Mouse (Mus musculus): ENCODE data around the gene Nck2. TPM values are rescaled to one million over a fixed set of nuclear protein-coding genes. Genes with fewer than 3 reads are reported as not detected.

The Nck2 gene
- total RNA-seq (2015) (2.9 and 3.0 TPM in 2 replicates), total RNA-seq (2017) (4.5 and 5.4 TPM in 2 replicates)

DNA sequence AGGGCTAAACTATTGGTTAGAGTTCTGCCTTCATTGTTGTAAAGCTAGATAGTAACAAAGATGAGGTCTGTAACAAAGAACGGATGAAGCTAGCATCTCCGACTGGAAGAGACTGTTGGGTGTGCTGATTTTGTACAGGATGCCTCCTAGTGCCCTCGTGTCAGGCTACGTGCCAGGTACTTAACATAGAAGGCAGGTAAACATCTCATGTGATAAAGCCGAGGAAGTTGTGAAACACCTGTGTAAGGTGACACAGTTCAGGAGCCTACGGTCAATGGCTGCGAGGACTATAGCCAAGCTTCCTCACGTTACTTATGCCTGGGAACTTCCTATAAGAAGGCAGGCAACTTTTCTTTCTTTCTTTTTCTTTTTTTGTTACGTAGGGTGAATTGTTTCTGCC, at the start of gene Nck2:
Nck2 (plus strand) TSS at position 49 of the 400 bp plus-strand sequence.
- no peak for ATAC-seq (ENCODE audit: poor library complexity, severe bottlenecking)

DNA sequence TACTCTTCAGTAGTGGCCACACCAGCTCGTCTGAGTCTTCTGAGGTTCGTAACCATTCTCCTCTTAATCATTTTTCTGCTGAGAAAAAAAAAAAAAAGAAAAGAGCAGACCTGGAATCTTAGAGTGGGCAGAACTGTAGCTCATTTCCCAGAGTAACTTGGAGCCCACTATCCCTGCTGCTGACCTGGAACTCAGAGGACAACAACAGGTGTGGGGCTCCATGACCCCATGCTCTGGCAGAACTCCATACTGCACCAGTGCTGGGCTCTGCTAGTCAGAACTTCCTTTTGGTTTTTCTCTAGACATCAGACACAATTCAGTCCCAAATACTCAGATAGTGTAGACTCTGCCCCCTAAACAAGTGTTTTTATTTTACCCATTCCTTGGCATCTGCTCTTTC, 49.3 kb upstream of the Nck2 start:
- ATAC-seq (ENCODE audit: poor library complexity, severe bottlenecking), result no peak

GRCm38 (mm10) chr1:43395799-43396198, 48.6 kb upstream of the Nck2 start:
- ATAC-seq (ENCODE audit: poor library complexity, severe bottlenecking), result no peak

GRCm38 (mm10) chr1:43396522-43396921, 47.9 kb upstream of the Nck2 start:
- no peak for ATAC-seq (ENCODE audit: poor library complexity, severe bottlenecking)

DNA sequence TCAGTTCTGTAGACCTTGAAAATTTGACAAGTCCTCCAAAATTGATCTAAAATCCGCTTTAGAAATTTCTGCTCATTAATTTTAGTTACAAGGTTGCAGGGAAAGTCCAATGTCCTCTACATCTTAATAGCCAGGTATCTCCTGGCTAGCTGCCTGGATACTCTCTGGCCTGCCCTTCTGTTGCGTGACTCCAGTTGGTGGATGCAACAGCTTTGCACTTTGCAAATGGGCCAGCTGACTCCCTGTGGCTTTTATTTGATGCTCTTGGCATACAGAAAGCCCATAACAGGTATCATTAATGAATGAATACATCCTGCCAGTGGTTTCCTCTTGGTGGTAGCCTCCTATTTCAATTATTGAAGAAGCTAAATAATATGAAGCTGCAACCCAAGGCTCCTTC, 47.3 kb upstream of the Nck2 start:
- no peak for ATAC-seq (ENCODE audit: poor library complexity, severe bottlenecking)

DNA sequence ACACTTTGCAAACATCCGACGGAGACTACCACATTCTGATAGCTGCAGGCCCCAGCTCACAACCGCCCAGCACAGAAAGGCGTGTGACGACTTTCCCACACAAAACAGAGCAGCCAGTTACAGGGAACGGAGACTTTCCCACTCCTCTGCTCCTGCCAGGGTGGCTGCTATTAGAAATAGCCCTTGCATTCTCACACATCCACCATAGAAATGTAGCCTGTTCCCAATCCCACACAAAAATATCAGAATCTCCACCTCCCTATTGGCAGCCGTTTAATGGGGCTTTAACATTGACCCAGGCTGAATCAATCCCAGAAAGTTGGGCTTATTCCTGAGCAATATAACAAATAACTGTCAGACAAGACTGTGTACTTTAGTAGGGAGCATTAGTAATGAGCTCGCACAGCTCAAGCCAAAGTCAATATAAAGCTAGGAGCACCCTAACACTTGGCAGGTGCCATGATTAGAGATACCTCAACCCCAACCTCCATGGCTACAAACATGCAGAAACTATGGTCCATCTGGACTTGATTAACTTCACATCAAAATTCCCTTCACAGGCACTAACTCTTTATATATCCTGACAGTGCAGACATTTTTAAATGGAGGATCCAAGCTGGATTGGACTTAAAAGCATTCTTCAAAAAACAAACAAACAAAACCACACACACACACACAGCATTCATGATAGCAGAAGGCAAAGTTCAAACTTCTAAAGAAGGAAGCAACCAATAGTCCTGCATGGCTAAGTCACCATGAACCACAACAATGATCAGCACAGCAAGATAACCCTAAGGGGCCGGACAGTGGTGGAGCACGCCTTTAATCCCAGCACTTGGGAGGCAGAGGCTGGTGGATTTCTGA, 45.4 kb upstream of the Nck2 start:
- no peak for ATAC-seq (ENCODE audit: poor library complexity, severe bottlenecking)

DNA sequence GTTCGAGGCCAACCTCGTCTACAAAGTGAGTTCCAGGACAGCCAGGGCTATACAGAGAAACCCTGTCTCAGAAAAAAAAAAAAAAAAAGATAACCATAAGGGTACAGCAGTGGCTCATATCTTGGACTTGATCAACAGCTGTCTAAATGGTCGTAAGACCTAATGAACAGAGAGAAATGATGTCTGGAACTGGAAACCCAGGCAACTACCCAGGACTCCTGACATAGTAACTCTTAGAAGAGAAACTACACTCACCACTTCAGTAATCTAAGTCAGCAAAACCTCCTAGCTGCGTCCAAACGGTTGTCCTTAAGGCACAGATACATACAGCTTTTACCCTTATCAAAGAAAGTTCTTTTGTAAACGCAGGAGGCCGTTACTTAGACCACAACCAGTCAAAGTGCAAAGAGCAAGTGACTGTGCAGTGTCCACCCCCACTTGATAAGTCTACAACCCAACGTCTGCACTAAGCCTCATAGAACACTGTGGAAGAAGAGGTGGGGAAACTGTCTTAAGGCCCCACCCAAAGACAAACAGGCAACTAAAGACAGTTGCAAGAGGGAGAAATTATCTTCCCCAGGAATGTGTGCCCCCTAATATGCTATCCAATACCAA, 44.7 kb upstream of the Nck2 start:
- ATAC-seq (ENCODE audit: poor library complexity, severe bottlenecking), result no peak

GRCm38 (mm10) chr1:43400655-43401054, 43.7 kb upstream of the Nck2 start:
- no peak for ATAC-seq (ENCODE audit: poor library complexity, severe bottlenecking)

DNA sequence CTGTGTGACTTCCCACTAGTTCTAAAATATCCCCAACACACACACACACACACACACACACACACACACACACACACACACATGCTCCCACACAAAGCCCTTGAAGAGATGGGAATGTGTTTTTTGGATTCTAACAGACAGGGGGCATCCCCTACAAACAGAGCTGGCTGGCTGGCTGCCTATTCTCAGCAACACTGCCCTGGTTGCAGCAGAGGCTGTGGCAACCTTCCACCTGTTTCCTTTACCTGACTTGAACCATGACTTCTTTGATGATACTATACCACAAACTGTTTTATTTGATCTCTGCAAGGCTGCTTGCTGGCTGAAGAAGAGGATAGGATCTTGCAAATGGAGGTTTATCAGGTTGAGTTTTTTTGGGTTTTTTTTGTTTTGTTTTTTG, 41.0 kb upstream of the Nck2 start:
- no peak for ATAC-seq (ENCODE audit: poor library complexity, severe bottlenecking)

GRCm38 (mm10) chr1:43404693-43405678, 39.4 kb upstream of the Nck2 start:
- no peak for ATAC-seq (ENCODE audit: poor library complexity, severe bottlenecking)

GRCm38 (mm10) chr1:43409019-43409418, 35.4 kb upstream of the Nck2 start:
- no peak for ATAC-seq (ENCODE audit: poor library complexity, severe bottlenecking)

GRCm38 (mm10) chr1:43412825-43413224, 31.6 kb upstream of the Nck2 start:
- ATAC-seq (ENCODE audit: poor library complexity, severe bottlenecking), result no peak

DNA sequence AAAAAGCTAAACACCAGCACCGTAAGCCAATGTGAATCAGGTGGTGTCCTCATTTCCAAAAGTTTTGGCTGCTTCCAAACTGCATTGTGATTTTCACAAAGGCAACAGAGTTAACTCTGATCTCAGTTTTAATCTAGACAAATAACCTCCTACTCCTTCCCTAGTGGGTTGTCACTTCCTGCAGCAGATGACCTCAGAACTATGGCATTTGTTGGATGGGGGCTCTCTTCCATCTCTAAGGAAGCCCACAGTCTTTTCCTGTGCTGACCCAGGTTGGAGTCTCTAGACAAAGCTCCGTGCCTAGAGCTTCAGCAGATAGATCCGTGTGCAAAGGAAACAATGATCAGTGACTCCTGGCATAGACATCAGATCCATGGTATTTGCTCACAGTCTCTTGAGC, 31.1 kb upstream of the Nck2 start:
- ATAC-seq (ENCODE audit: poor library complexity, severe bottlenecking), result no peak

- ATAC-seq (ENCODE audit: poor library complexity, severe bottlenecking), result no peak
These were observed 30.6 kb upstream of the Nck2 start for GRCm38 (mm10) chr1:43413749-43414148.

DNA sequence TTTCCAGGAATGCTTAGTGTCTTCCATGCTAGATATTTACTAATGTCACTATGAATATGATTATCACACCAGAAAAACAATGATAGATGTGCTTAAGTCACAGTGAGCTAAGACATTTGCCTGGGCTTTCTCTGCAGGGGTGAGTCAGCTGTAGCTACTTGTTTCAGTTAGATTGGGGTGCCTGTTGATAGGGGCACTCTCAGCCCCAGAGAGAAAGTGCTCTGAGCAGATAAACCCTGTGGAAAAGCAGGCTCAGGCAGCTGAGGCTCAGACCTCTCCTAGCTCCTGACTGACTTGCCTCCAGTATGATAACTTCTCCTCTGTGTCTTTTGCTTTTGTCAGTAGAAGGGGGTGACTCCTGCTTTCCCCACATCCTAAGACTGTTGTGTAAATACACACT, 30.2 kb upstream of the Nck2 start:
- no peak for ATAC-seq (ENCODE audit: poor library complexity, severe bottlenecking)

- no peak for ATAC-seq (ENCODE audit: poor library complexity, severe bottlenecking)
These were observed 29.4 kb upstream of the Nck2 start for GRCm38 (mm10) chr1:43414971-43415370.

DNA sequence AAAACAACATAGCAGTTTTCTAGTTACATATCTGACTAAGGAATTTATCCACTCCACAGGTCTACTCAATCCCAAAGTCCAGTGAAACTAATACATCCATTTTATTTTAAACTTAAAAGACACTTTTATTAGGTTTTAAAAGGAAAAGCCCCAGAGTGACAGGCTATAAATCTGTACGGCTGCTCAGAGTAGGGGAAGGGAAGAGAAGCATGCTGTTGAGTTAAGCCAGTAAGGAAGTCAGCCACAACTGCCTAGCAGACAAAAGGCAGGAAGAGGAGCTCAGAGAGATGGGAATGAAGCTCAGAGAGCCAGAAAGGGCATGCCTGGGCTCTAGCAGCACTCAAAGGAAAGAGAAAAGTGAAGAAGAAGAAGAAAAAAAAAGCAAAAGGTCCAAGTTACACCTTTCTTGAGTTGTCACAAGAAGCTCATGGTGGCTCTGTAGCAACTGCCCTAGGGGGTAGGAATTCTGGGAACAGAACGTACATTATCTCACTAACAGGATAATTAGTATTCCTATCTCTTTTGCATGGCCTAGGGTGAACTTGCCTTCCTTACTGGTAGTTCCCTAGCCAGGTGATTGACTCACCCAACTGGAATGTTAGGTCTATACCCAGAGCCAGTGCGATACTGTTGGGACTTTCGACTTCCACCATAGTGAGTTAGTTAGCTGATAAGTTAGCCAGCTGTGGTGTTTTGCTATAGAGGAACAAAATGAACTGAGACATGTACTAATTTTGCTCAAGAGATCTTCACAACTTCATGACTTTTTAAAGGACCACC, 21.2 kb upstream of the Nck2 start:
- no peak for ATAC-seq (ENCODE audit: poor library complexity, severe bottlenecking)

- ATAC-seq (ENCODE audit: poor library complexity, severe bottlenecking), result no peak
These were observed 17.9 kb upstream of the Nck2 start for GRCm38 (mm10) chr1:43426526-43426925.

- ATAC-seq (ENCODE audit: poor library complexity, severe bottlenecking), result no peak
These were observed 17.3 kb upstream of the Nck2 start for GRCm38 (mm10) chr1:43426993-43427535.

Data from megakaryocyte, adult 5-6 weeks (primary cell).